Mouse (Mus musculus): Measurements from ENCODE around the gene Ccl7. TPM values are rescaled to one million over a fixed set of nuclear protein-coding genes. Genes with fewer than 3 reads are reported as not detected.

The Ccl7 gene
- under 1 TPM in 1 of 2 experiments, not detected in 1; 0.88 TPM for total RNA-seq (2021)

DNA sequence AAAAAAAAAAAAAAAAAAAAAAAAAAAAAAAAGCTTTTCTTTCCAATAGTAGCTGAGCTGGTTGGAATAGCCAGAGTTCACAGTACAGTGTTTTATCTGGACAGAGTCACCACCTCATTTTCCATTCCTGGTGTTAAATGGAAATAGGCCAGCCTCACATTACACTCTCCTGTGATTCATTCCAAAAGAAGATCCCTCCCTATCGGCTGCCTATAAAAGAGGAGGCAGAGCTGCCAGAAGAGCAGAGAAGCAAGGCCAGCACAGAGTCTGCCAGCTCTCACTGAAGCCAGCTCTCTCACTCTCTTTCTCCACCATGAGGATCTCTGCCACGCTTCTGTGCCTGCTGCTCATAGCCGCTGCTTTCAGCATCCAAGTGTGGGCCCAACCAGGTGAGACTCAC, at the start of gene Ccl7:
Gene Ccl7, plus strand, starts transcription at position 242 of the 400 bp plus-strand sequence.
- intact Hi-C loops (cut with DNase I), result loop anchor here (5.0 kb wide), 2 partner anchors 48 to 132 kb away; no protein-coding TSS in a partner anchor
- peak in 1 of 2 experiments; percentile 11 for DNase-seq (ENCODE audit: low spot score in 2 of 2)

DNA sequence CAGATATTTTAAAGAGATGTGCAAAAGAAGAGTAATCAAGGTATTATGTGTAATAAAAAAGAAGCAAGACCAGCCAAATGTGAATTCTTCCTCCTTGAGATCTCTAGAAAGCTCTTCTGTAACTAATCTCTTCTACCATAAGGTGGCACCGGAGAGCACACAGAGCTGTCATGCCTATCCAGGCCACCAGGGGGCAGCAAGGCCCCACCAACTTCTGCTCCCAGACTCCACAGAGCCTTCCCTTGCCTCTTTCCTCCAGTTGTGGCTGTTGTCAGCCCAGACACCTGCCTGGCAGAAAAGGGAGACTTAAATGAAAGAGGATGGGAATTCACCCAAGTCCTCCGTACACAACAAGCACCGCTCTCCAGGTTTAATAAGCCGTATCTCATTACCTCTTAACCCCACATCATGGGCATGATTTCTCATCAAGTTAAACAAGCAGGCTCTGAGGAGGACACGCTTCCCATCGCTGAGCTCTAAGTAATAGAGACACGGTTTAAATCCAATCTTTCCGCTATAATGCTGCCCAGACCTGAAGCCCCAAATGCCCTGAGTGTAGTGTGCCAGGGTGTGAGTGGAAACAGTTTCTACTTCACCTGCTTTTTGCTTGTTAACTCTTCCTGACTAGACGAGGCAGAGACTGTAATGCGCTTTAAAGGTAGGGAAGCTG, 49.2 kb upstream of the Ccl7 start:
- intact Hi-C loops (cut with DNase I), result loop anchor here (1.0 to 5.0 kb wide), 3 partner anchors 51 to 894 kb away; partner anchors contain the start of genes Ccl7 and Rad51d
- peak; percentile 72 to 79 for DNase-seq (ENCODE audit: low spot score in 2 of 2)

DNA sequence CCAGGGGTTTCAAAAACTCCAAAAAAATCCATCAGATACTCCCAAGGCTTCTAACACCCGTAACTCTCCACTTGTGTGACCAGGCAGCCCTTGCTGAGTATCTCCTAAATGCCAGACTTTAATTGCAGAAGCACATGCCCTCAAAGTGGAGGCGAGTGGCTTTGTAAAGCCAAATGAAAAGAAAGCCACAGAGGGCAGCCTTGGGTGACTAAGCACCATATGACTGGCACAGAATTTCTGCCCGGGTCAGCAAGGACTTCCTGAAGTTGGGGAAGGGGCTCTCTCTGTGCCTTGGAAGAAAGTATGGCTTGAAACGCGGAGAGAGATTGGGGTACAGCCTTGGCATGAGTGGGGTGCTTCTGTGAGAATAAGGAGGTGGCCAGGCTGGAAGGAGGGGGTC, 48.4 kb upstream of the Ccl7 start:
- DNase-seq (ENCODE audit: low spot score in 2 of 2), result no peak
- intact Hi-C loops (cut with DNase I), result loop anchor here (2.0 to 5.0 kb wide), 2 partner anchors 50 to 894 kb away; partner anchors contain the start of genes Ccl7 and Rad51d

DNA sequence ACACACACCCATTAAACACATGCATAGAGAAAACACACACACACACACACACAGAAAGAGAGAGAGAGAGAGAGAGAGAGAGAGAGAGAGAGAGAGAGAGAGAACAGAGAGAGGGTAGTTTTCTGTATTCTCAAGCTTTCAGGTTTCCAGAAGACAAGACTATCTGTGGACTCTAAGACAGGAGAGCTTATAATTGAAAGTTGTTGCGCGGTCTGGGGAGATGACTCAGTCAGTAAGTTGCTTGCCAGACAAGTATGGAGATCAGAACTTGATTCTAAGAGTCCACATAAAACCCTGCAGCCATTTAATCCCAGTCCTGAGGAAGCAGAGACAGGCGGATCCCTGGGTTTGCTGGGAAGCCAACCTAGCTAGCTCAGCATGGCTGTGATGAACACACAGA, 46.9 kb upstream of the Ccl7 start:
- intact Hi-C loops (cut with DNase I), result loop anchor here (5.0 kb wide), 1 partner anchor 49 kb away; the partner anchor contains the start of gene Ccl7
- no peak for DNase-seq (ENCODE audit: low spot score in 2 of 2)

DNA sequence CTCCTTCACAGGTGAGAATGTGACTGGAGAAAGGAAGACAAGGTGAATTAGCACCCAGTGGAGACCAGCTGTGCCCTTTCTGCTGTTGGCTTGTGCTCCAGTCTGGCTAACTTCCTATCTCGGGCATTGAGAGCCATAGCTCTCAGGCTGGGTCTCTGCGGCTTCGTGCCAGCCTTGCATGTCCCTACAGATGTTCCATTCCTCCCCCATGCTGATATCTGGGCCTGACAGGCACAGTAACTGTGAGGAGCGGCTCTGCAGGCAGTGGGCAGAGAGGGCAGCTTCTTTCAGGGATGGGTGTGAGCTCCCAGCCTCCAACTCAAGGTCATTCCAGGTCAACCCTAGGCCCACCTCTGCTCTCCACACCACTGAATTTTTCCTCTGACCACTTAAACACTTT, 46.0 kb upstream of the Ccl7 start:
- intact Hi-C loops (cut with DNase I), result loop anchor here (5.0 kb wide), 1 partner anchor 48 kb away; the partner anchor contains the start of gene Ccl7
- DNase-seq (ENCODE audit: low spot score in 2 of 2), result no peak

DNA sequence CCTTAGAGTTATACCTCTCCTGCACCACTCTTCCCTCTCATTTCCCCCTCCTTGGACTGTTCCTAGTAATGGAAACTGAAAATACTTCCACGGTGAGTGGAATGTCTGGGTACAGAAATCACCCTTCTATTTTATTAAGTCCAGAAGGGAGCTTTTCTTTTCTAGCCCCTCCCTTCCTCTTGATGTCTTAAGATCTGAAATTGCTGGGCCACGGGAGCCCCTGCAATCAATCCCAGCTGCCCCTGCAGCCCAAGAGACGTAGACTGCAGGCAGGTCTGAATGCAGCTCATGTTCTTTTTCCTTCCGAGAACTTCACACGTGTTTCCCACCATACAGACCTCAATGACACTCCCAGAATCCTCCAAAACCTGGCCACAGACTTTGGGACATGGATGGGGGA, 44.9 kb upstream of the Ccl7 start:
- intact Hi-C loops (cut with DNase I), result loop anchor here (5.0 kb wide), 1 partner anchor 82 kb away; no protein-coding TSS in a partner anchor

DNA sequence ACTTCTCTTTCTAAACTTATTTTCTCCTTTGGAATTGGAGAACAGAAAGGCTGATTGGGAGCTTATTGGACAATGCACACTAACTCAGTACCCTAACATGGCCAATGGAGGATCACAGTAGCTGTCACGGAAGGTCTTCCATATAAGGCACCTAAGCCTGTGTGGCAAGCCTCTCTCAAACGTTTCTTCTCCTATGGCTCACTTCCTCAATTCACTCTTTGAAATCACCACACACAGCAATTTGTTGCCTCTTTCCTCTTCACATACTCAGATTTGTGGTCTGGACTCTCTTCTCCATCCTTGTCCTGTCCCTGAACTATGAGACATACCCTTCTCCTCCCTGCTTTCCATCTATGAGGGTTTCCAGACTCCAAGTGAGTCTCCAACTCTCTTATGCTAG, 40.7 kb upstream of the Ccl7 start:
- DNase-seq (ENCODE audit: low spot score in 2 of 2), result no peak
- intact Hi-C loops (cut with DNase I), result loop anchor here (5.0 kb wide), 2 partner anchors 77 to 557 kb away; no protein-coding TSS in a partner anchor

More for the DNA sequence above, 44.9 kb upstream of the Ccl7 start:
- DNase-seq (ENCODE audit: low spot score in 2 of 2), result no peak

DNA sequence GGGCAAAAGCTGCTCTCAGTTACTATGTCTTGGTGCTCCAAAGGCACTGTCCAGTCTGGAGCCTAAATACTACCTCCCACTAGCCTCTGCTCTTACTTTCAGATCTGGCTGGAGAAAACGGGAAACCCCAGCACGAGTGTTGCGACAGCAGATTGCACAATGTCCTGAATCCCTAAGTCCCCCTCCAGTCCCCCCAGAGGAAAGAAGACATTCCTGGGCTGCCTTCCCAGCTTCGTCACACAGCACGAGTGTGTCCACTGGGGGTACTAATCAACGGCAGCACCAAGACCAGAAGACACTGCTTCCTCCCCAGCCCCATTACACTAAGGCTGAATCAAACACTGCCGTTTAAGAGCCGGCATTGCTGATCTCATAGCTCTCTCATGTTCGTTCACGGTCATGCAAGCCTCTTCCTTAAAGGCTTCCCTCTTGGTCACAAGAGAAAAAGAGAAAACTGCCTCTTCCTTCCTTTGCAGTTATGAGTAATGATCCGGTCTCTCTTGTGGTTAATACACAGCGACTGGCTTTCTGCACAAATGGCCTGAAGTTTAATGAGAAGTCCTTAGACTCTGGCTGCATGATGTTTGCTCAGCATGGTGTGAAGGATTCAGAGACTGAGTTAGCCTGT, 38.6 kb upstream of the Ccl7 start:
- no peak for DNase-seq (ENCODE audit: low spot score in 2 of 2)
- intact Hi-C loops (cut with DNase I), result loop anchor here (5.0 kb wide), 1 partner anchor 555 kb away; no protein-coding TSS in a partner anchor

DNA sequence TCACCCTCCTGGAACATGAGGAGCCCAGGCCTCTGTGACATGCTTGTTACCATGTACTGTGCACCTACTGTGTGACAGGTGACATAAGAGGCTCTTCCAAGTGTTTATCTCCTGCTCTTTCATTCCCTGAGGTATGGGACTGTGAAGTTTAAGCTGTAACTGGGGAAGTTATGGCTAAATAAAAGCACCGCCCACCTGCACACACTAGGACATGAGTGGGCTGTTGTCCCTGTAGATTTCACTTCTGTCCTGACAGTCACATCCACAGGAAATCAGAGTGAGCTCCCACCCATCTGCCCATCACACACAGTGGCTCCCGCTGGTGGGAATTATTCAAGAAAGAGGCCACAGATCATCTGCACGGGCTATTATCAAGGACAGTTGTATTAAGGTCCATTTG, 35.4 kb upstream of the Ccl7 start:
- peak in 1 of 2 experiments; percentile 13 for DNase-seq (ENCODE audit: low spot score in 2 of 2)

DNA sequence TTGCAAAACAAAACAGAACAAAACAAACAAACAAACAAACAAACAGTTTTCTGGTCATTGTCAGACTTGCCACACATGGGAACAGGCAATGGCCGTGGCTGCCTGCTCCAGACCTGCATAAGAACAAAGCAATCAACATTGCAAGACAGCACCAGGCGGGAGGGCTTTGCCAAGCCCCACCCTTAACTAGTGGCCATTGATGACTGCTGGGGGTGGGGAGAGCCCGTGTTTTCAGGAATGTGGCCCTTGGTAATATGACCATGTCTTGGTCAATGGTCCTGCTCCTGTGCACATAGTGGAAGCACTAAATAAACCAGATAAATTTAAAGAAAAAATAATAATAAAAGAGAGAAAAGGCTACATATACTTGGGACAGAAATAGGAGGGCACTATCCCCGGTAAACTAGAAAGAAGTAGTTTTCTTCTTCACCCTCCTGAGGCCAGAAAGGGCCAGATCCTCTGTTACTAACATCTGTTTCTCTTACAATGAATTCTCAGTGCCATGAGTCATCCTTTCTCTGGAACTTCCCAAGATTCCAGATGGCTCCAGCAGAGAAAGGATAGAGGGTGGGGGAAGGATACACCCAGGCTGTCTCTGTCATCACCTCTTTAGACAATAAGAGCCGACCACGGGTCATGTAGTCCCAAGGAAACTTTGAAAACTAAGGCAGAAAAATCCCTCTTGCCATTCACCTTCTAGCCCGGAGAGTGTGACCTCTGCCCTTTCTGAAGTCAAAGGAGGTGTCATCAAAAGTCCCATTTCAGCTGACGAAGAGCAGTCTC, 33.9 kb upstream of the Ccl7 start:
- intact Hi-C loops (cut with DNase I), result no loop called here
- no peak for DNase-seq (ENCODE audit: low spot score in 2 of 2)

More for the DNA sequence above, 35.4 kb upstream of the Ccl7 start:
- intact Hi-C loops (cut with DNase I), result no loop called here

DNA sequence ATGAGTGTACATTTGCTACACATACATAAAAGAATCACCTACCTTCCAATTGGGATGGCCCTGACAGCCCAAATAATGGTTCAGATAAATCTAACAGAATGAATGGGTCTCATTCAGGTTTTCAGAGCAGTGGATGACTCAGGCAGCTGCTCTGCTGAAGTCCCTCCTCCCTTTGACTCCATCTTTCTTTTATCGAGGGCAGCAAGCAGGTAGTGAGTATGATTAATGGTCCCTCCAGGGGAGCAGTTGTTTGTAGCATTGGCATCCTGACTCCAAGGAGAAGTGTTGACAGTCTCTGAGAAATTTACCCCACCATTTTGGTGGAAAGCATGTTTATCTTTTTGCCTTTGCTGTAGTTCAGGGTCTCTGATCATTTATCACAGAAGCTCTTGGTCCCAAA, 31.8 kb upstream of the Ccl7 start:
- intact Hi-C loops (cut with DNase I), result no loop called here
- DNase-seq (ENCODE audit: low spot score in 2 of 2), result no peak

DNA sequence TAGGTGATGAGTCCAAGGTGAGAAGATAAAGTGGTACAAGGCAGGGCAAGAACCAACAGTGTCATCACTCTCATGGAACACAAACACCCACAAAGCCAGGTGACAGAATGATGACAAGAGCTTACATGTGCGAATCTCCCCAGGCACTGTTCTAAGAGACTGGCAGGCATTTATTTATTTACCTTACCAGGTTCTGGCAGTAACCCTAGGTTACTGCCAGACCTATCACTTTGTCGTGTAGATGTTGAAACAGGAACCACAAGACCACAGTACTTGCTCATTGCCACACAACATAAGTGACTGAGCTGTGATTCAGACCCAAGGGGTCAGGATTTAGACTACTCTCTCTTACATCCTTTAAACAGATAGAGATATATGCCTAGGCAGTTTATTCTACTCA, 30.4 kb upstream of the Ccl7 start:
- no peak for DNase-seq (ENCODE audit: low spot score in 2 of 2)
- intact Hi-C loops (cut with DNase I), result no loop called here

DNA sequence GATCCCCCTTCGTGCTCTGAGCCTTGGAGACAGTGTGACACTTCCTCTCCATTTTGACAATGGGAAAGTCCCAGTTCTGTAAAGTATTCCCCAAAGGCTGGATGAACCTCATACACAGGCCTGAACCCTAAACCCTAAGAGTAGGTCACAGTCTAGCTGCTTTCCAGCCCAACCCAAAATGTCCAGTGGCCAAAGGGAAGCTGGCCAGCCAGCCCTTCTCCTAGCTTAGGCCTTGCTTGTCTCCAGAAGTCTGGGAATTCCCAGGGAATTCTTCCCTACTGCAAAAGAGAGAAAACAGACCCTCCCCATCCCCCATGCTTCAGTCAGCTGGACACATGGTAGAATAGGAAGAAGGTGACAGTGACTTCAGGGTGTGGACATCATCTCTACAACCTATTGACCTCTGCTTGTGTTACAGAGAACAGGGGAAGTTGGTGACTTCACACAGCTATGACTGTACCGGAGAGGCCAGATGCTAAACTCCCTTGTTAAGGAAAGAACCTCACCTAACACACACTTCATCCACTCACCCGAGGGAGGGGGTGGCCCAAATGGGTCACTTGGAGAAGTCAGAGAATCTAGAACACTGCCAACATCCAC, 29.2 kb upstream of the Ccl7 start:
- DNase-seq (ENCODE audit: low spot score in 2 of 2), result no peak

DNA sequence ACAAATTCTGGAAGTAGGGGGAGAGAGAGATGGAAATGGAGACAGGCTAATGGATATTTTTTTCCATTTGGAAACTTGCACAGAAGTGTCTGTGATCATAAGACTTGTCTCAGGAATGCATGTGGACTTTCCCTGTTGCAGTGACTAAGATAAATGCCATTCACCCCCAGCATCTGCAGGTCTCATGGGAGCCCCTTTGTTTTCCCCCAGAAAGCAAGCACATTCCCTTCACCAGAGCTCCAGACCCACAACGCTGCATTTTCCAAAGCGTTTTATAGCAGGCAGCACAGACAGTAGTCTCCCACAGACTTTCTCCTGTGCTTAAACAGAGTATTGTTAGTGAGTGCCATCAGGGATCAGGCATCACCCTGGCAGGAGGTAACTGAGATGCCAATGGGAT, 26.1 kb upstream of the Ccl7 start:
- intact Hi-C loops (cut with DNase I), result no loop called here
- DNase-seq (ENCODE audit: low spot score in 2 of 2), result no peak

More for the DNA sequence above, 29.2 kb upstream of the Ccl7 start:
- intact Hi-C loops (cut with DNase I), result no loop called here

DNA sequence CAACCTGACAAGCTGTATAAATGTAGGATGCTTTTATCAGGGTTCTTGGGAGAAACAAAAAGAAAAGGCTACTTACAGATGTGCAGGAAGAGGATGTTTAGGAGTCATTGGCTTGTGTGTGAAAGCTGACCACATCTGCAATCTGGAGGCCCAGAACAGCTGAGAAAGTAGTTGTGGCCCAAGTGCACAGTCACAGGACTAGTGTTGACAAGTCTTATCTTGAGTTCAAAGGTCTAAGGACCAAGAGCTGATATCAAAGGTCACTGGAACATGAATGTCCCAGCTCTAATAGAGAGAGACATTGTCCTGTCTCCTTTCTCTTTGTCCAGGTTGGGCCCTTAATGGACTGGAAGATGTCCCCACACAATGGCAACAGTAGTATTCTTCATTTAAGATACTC, 25.7 kb upstream of the Ccl7 start:
- intact Hi-C loops (cut with DNase I), result no loop called here

DNA sequence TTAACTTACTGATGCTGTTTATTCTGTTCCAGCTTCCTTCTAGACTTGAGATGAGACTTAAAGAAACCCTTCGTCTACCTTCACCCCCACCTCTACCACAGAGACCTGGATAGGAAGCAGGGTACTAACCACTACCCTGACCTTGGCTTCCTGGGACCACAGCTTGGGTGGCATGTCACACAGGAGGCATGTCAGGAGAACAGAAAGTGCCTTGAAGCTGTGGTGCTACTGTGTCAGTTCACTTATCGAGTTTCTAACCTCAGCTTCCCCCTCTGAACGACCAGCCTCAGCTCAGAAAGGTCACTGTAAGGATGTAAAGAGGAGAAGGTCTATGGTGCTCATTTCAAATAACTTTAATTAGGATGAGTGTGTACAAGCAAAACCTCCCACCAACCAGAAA, 24.1 kb upstream of the Ccl7 start:
- intact Hi-C loops (cut with DNase I), result no loop called here
- no peak for DNase-seq (ENCODE audit: low spot score in 2 of 2)

More for the DNA sequence above, 25.7 kb upstream of the Ccl7 start:
- DNase-seq (ENCODE audit: low spot score in 2 of 2), result no peak

DNA sequence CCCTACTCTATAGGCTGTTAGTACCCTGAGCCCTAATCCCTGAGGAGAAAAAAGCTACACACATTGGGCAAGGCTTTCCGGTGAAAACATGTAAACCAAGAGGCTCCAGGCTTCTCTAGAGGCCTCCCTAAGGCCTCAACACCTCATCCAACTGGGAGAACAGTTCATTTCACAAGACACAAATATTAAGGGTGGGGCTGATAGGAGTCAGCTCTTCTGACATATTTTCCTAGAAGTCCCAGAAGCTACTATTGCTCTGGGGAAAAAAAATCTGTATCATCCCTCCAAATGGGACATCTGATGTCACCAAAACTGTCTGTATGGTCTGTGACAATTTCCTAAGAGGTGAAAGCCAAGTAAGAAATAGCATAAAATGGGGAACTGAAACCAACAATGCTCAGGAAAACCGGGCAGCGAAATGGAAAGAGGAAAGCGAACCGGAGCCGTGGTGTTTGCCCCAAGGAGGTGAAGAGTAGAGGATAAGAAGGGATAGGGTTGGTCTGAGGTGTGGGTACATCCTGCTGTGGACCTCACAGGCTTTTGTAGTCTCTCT, 22.9 kb upstream of the Ccl7 start:
- DNase-seq (ENCODE audit: low spot score in 2 of 2), result no peak
- intact Hi-C loops (cut with DNase I), result no loop called here

DNA sequence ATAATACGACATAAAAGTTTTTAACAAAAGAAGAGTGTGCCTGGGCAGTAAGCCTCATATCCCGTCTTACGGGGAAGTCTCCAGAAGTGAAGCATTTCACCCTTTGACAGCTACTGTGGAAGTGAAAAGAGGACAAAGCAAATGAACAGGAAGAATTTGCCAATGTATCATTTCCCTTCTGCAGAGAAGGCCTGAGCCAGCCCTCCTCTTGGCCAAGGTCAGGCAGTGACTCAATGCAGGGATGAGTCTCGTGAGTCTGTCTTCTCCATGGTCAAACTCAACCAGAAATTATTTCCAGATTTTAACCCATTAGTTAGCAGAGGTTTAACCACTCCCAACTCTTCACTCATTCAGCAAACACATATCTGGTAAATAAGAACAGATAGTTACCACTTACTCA, 21.7 kb upstream of the Ccl7 start:
- no peak for DNase-seq (ENCODE audit: low spot score in 2 of 2)
- intact Hi-C loops (cut with DNase I), result no loop called here

DNA sequence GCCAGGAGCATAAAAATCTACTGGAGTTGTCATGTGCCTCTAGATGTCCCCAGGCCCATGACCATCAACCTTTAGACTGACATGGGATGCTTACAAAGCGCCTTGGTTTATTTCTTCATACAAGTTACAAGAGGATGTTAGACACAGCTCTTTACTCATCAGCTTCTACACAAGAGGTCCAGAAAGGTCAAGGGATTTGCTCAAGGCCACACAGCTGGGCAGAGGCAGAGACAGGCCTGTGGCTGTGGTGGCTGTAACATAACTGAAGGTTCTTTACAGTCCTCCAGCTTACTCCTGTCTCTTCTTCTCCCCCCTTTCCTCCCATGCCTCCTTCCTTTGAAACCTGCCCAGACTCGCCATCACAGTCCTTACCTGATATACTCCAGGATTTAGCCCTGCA, 15.3 kb upstream of the Ccl7 start:
- DNase-seq (ENCODE audit: low spot score in 2 of 2), result no peak
- intact Hi-C loops (cut with DNase I), result no loop called here

Measured in left cerebral cortex, postnatal 36 days (tissue).